ENCODE assay signal across 10 mouse cellular contexts in genomic region chr4:55145968-55146367, GRCm38 (mm10).
DNase-seq lines count a peak whose midpoint lies in the region; ATAC-seq lines count a peak whose summit lies in the region.
"Had no signal": no experiment of that assay in that cellular context is flagged by ENCODE, and none has a peak within 500 bp of the region (broad histone marks: within the 10 kb centered on the region; RNA-seq: fewer than 3 reads in every experiment).

No protein-coding gene starts in this region.

- no peak for ATAC-seq in embryonic facial prominence, embryonic 11.5 days (replicated peaks; ENCODE audit: insufficient number of reproducible peaks, low FRiP score, low TSS enrichment, low read depth)
- no peak for ATAC-seq in limb, embryonic 11.5 days (ENCODE audit: insufficient number of reproducible peaks, low FRiP score, low TSS enrichment, low read depth)
- ATAC-seq in erythroid progenitor cell, adult 5-6 weeks (replicated peaks; ENCODE audit: low FRiP score, poor library complexity, severe bottlenecking), result no peak

- H3K27me3 ChIP-seq in embryonic facial prominence, embryonic 11.5 days (ENCODE audit: control insufficient read depth, insufficient read depth, low read length), result no peaks in the 10 kb centered on the region
- H3K27me3 ChIP-seq in limb, embryonic 11.5 days (ENCODE audit: control insufficient read depth, insufficient read depth, low read length), result no peaks in the 10 kb centered on the region
- H3K27me3 ChIP-seq: liver, embryonic 13.5 days had no signal

- peak; percentile 45 to 69 for DNase-seq in cerebellum, postnatal 14 days
- DNase-seq in cerebellum, adult 18-20 months, result no peak
- DNase-seq in layer of hippocampus, adult 18-20 months (ENCODE audit: low spot score in 2 of 2), result peak; percentile 11 to 48
- no peak for DNase-seq in layer of hippocampus, postnatal 10 days (ENCODE audit: low spot score in 2 of 2)
- peak; percentile 75 for DNase-seq in embryonic facial prominence, embryonic 11.5 days (ENCODE audit: low spot score)
- DNase-seq in limb, embryonic 11.5 days (ENCODE audit: low spot score), result peak; percentile 49
- DNase-seq in lung, postnatal 14 days, result no peak
- DNase-seq: liver, embryonic 13.5 days; thymus, postnatal 25 days had no signal

- 0 out of 2 replicates have a peak overlapping the region, but pooled peaks have one; percentile 3 for H3K4me2 ChIP-seq in embryonic facial prominence, embryonic 11.5 days (ENCODE audit: low read depth, low read length)
- no peak overlapping the region for H3K4me2 ChIP-seq in limb, embryonic 11.5 days (ENCODE audit: low read depth, severe bottlenecking)
- H3K4me2 ChIP-seq: liver, embryonic 13.5 days had no signal

- H3K36me3 ChIP-seq in embryonic facial prominence, embryonic 11.5 days (replicated peaks; ENCODE audit: control insufficient read depth, insufficient read depth, low read depth, low read length), result no peaks in the 10 kb centered on the region
- no peaks in the 10 kb centered on the region for H3K36me3 ChIP-seq in limb, embryonic 11.5 days (ENCODE audit: control insufficient read depth, insufficient read depth, low read length)
- H3K36me3 ChIP-seq: liver, embryonic 13.5 days had no signal

- no peak overlapping the region for H3K27ac ChIP-seq in embryonic facial prominence, embryonic 11.5 days (replicated peaks; ENCODE audit: low read depth, low read length)
- no peak overlapping the region for H3K27ac ChIP-seq in limb, embryonic 11.5 days (replicated peaks; ENCODE audit: low read depth, low read length)
- H3K27ac ChIP-seq: liver, embryonic 13.5 days had no signal

- H3K4me3 ChIP-seq in embryonic facial prominence, embryonic 11.5 days (ENCODE audit: low read depth, low read length), result no peak overlapping the region
- no peak overlapping the region for H3K4me3 ChIP-seq in limb, embryonic 11.5 days (ENCODE audit: low read depth, low read length)
- H3K4me3 ChIP-seq: liver, embryonic 13.5 days had no signal

- WGBS in embryonic facial prominence, embryonic 11.5 days, result 24% methylated on average over 8 of the region's 8 CpGs
- WGBS in limb, embryonic 11.5 days, result 15% methylated on average over 8 of the region's 8 CpGs

- no peaks in the 10 kb centered on the region for H3K9me3 ChIP-seq in embryonic facial prominence, embryonic 11.5 days (replicated peaks; ENCODE audit: control insufficient read depth, low read length)
- no peaks in the 10 kb centered on the region for H3K9me3 ChIP-seq in limb, embryonic 11.5 days (ENCODE audit: control insufficient read depth, low read length)
- H3K9me3 ChIP-seq: liver, embryonic 13.5 days had no signal

- no peak overlapping the region for H3K9ac ChIP-seq in embryonic facial prominence, embryonic 11.5 days (replicated peaks; ENCODE audit: low read length)
- no peak overlapping the region for H3K9ac ChIP-seq in limb, embryonic 11.5 days (ENCODE audit: low read length)
- H3K9ac ChIP-seq: liver, embryonic 13.5 days had no signal

- H3K4me1 ChIP-seq in embryonic facial prominence, embryonic 11.5 days (ENCODE audit: control insufficient read depth, insufficient read depth, low read length), result no peaks in the 10 kb centered on the region
- 0 out of 2 replicates have a peak, but pooled peaks cover 4% of the 10 kb centered on the region for H3K4me1 ChIP-seq in limb, embryonic 11.5 days (ENCODE audit: control insufficient read depth, insufficient read depth, low read length)

Comparison
In these comparisons a context has a peak if more than half of its experiments do, and no peak if none do; other contexts are left out.
1. DNase-seq: peak in cerebellum, postnatal 14 days (2 of 2), layer of hippocampus, adult 18-20 months (2 of 2), embryonic facial prominence, embryonic 11.5 days (single experiment) and limb, embryonic 11.5 days (single experiment); none in cerebellum, adult 18-20 months (0 of 2), layer of hippocampus, postnatal 10 days (0 of 2) and lung, postnatal 14 days (single experiment).